Mouse (Mus musculus) stomach, postnatal 0 days (tissue): ENCODE data around the gene Zbtb21.

Source experiments
- CTCF ChIP-seq: IDR thresholded peaks from 2 replicates; pipeline ENCODE4 v1.5.1; 2016; ENCODE audit warnings: antibody characterized with exemption, low read depth, mild to moderate bottlenecking, moderate library complexity
- EP300 ChIP-seq: optimal IDR thresholded peaks from 2 replicates; pipeline ENCODE3; 2016; ENCODE audit warnings: antibody characterized with exemption

DNA sequence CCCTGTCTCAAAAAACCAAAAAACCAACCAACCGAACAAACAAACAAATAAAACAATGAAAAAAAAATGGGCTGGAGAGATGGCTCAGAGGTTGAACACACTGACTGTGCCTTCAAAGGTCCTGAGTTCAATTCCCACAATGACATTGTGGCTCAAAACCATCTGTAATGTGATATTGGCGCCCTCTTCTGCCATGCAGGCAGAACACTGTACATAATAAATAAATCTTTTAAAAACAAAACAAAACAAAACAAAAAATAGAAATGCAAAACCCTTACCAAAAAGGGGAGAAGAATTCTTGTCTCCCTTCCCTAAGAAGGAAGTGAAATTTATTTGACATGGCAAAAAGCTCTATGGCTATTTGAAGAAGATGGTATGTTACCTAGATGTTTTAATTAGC is 29.1 kb upstream of the Zbtb21 start:
- TF ChIP-seq CTCF (peak; percentile 17; the same call in 1 of the 2 replicates), EP300 (no peak)
